Mouse (Mus musculus) midbrain, embryonic 16.5 days (tissue): ENCODE results near the gene Gpank1. TPM values are rescaled to one million over a fixed set of nuclear protein-coding genes. Genes with fewer than 3 reads are reported as not detected.

ENCODE experiments used
- ATAC-seq: fragments of 200-750 bp; cut with Nextera tagmentation; 2 replicates; pipeline ENCODE4 v1.8.0; 2017; ENCODE audit warnings: moderate TSS enrichment
- H3K27ac ChIP-seq: fragments of 300-500 bp; sonication (generic); 2 replicates; pipeline ENCODE4 v1.5.1; 2014; ENCODE audit warnings: mild to moderate bottlenecking, low read length, mixed read lengths
- H3K27me3 ChIP-seq: fragments of 300-500 bp; sonication (generic); 2 replicates; pipeline ENCODE4 v1.6.1; 2014; ENCODE audit warnings: low read depth, low read length, mixed read lengths; ENCODE audit not compliant: control insufficient read depth, insufficient read depth
- H3K36me3 ChIP-seq: fragments of 300-500 bp; sonication (generic); 2 replicates; pipeline ENCODE4 v1.6.1; 2014; ENCODE audit warnings: mild to moderate bottlenecking, low read length, moderate library complexity, mixed read lengths; ENCODE audit not compliant: control insufficient read depth, insufficient read depth
- H3K4me1 ChIP-seq: fragments of 300-500 bp; sonication (generic); 2 replicates; pipeline ENCODE4 v1.6.1; 2014; ENCODE audit warnings: mild to moderate bottlenecking, low read length, mixed read lengths; ENCODE audit not compliant: control insufficient read depth, insufficient read depth
- H3K4me2 ChIP-seq: fragments of 300-500 bp; sonication (generic); 2 replicates; pipeline ENCODE4 v1.6.1; 2014; ENCODE audit warnings: mild to moderate bottlenecking, low read length, mixed read lengths
- H3K4me3 ChIP-seq: fragments of 300-500 bp; sonication (generic); 2 replicates; pipeline ENCODE4 v1.5.1; 2014; ENCODE audit warnings: low read depth, mild to moderate bottlenecking, low read length, moderate library complexity, mixed read lengths
- H3K9ac ChIP-seq: fragments of 300-500 bp; sonication (generic); 2 replicates; pipeline ENCODE4 v1.6.1; 2014; ENCODE audit warnings: low read depth, low read length, mixed read lengths
- H3K9me3 ChIP-seq: fragments of 300-500 bp; sonication (generic); replicated peaks from 2 replicates; pipeline ENCODE4 v1.6.1; 2014; ENCODE audit warnings: mild to moderate bottlenecking, low read length, mixed read lengths; ENCODE audit not compliant: control insufficient read depth, poor library complexity, severe bottlenecking
- WGBS: fragments of 180-500 bp; shearing (Covaris S2); extraction: QIAGEN DNeasy Blood & Tissue Kit; methylation state at CpG from one replicate; pipeline ENCODE4 v1.1.7; 2014; 5-methylcytosine and 5-hydroxymethylcytosine counted together
- polyA plus RNA-seq: library from polyadenylated mRNA; unstranded; fragments of >200 nt; fragmentation: Nextera tagmentation; extraction: Ambion mirVana; gene quantifications from 2 replicates; pipeline ENCODE4 v1.2.1, GENCODE M21; 2015

Gene Gpank1
- 24.3 and 26.4 TPM in 2 replicates for polyA plus RNA-seq

GRCm38 (mm10) chr17:35121143-35121799, at the start of gene Gpank1:
TSS of gene Gpank1 (plus strand) at chr17:35121455.
- under 1% methylated on average over 49 of the region's 50 CpGs for WGBS
- H3K9ac ChIP-seq: peak within 1 kb of the TSS; percentile 92
- peak within 1 kb of the TSS; percentile 94 for H3K4me2 ChIP-seq
- peak within 1 kb of the TSS; percentile 89 for H3K4me3 ChIP-seq
- H3K27ac ChIP-seq: peak within 1 kb of the TSS; percentile 89
- H3K36me3 ChIP-seq: peaks cover 17% of the 10 kb centered on the region
- ATAC-seq: peak; percentile 95
- H3K9me3 ChIP-seq: no peaks in the 10 kb centered on the region
- peaks cover 18% of the 10 kb centered on the region for H3K4me1 ChIP-seq
- no peaks in the 10 kb centered on the region for H3K27me3 ChIP-seq

GRCm38 (mm10) chr17:35074097-35074496, 47.2 kb upstream of the Gpank1 start:
- no peak overlapping the region for H3K4me3 ChIP-seq
- H3K9me3 ChIP-seq: no peaks in the 10 kb centered on the region
- 53% methylated on average over 13 of the region's 17 CpGs for WGBS
- no peaks in the 10 kb centered on the region for H3K36me3 ChIP-seq
- no peak overlapping the region for H3K9ac ChIP-seq
- H3K4me2 ChIP-seq: no peak overlapping the region
- no peak overlapping the region for H3K27ac ChIP-seq
- ATAC-seq: no peak
- no peaks in the 10 kb centered on the region for H3K27me3 ChIP-seq
- H3K4me1 ChIP-seq: no peaks in the 10 kb centered on the region

- Histone ChIP-seq H3K4me1 (no peaks in the 10 kb centered on the region), H3K27me3 (no peaks in the 10 kb centered on the region), H3K9me3 (no peaks in the 10 kb centered on the region), H3K4me3 (peak within 1 kb of the TSS; percentile 26), H3K27ac (no peak within 1 kb of the TSS), H3K36me3 (no peaks in the 10 kb centered on the region), H3K4me2 (peak within 1 kb of the TSS; percentile 46), H3K9ac (peak within 1 kb of the TSS; percentile 54; the same call in 1 of the 2 replicates)
- ATAC-seq: no peak
- WGBS: 34% methylated on average over 10 of the region's 10 CpGs
Observed at GRCm38 (mm10) chr17:35076507-35077176, 44.6 kb upstream of the Gpank1 start, which contains the start of gene Ly6g6e. TSS of gene Ly6g6e (plus strand) at chr17:35076902.

- no peaks in the 10 kb centered on the region for H3K27me3 ChIP-seq
- H3K4me3 ChIP-seq: no peak overlapping the region
- H3K9ac ChIP-seq: 0 out of 2 replicates have a peak overlapping the region, but pooled peaks have one; percentile 5
Observed at GRCm38 (mm10) chr17:35077285-35077684, 44.0 kb upstream of the Gpank1 start.

GRCm38 (mm10) chr17:35077786-35078233, 43.4 kb upstream of the Gpank1 start, which contains the start of gene Ly6g6d:
TSS of gene Ly6g6d (minus strand) at chr17:35078065.
- no peak within 1 kb of the TSS for H3K27ac ChIP-seq
- ATAC-seq: peak; percentile 36; the same call in 1 of the 2 replicates

More at GRCm38 (mm10) chr17:35077285-35077684, 44.0 kb upstream of the Gpank1 start:
- Histone ChIP-seq H3K4me1 (no peaks in the 10 kb centered on the region), H3K9me3 (no peaks in the 10 kb centered on the region), H3K27ac (no peak overlapping the region), H3K36me3 (no peaks in the 10 kb centered on the region), H3K4me2 (peak overlapping the region; percentile 46)
- ATAC-seq: no peak
- WGBS: 30% methylated on average over 2 of the region's 2 CpGs

GRCm38 (mm10) chr17:35079778-35080177, 41.5 kb upstream of the Gpank1 start:
- no peak for ATAC-seq
- no peaks in the 10 kb centered on the region for H3K9me3 ChIP-seq
- H3K4me2 ChIP-seq: no peak overlapping the region
- no peaks in the 10 kb centered on the region for H3K4me1 ChIP-seq
- H3K9ac ChIP-seq: peak overlapping the region; percentile 10; the same call in 1 of the 2 replicates
- H3K36me3 ChIP-seq: no peaks in the 10 kb centered on the region
- 78% methylated on average over 9 of the region's 9 CpGs for WGBS
- no peaks in the 10 kb centered on the region for H3K27me3 ChIP-seq
- no peak overlapping the region for H3K27ac ChIP-seq
- no peak overlapping the region for H3K4me3 ChIP-seq

More at GRCm38 (mm10) chr17:35077786-35078233, 43.4 kb upstream of the Gpank1 start, which contains the start of gene Ly6g6d:
- Histone ChIP-seq H3K4me2 (peak within 1 kb of the TSS; percentile 46), H3K4me1 (no peaks in the 10 kb centered on the region), H3K36me3 (no peaks in the 10 kb centered on the region), H3K9me3 (no peaks in the 10 kb centered on the region), H3K9ac (peak within 1 kb of the TSS; percentile 54; the same call in 1 of the 2 replicates), H3K27me3 (no peaks in the 10 kb centered on the region), H3K4me3 (peak within 1 kb of the TSS; percentile 26)
- WGBS: 12% methylated on average over 14 of the region's 14 CpGs

GRCm38 (mm10) chr17:35080248-35080647, 41.0 kb upstream of the Gpank1 start:
- peak overlapping the region; percentile 10; the same call in 1 of the 2 replicates for H3K9ac ChIP-seq
- no peak for ATAC-seq
- H3K4me3 ChIP-seq: no peak overlapping the region
- WGBS: 55% methylated on average over 6 of the region's 6 CpGs
- H3K36me3 ChIP-seq: no peaks in the 10 kb centered on the region
- no peaks in the 10 kb centered on the region for H3K9me3 ChIP-seq
- no peak overlapping the region for H3K4me2 ChIP-seq
- no peak overlapping the region for H3K27ac ChIP-seq
- no peaks in the 10 kb centered on the region for H3K27me3 ChIP-seq
- H3K4me1 ChIP-seq: no peaks in the 10 kb centered on the region

- no peak overlapping the region for H3K27ac ChIP-seq
- ATAC-seq: no peak
- no peak overlapping the region for H3K4me2 ChIP-seq
- no peaks in the 10 kb centered on the region for H3K9me3 ChIP-seq
- H3K36me3 ChIP-seq: no peaks in the 10 kb centered on the region
- no peak overlapping the region for H3K9ac ChIP-seq
- 84% methylated on average over 4 of the region's 4 CpGs for WGBS
- H3K4me1 ChIP-seq: no peaks in the 10 kb centered on the region
- no peaks in the 10 kb centered on the region for H3K27me3 ChIP-seq
- no peak overlapping the region for H3K4me3 ChIP-seq
Observed at GRCm38 (mm10) chr17:35080710-35081109, 40.5 kb upstream of the Gpank1 start.
